Mouse (Mus musculus): ENCODE measurements around the gene Unc79. TPM values are rescaled to one million over a fixed set of nuclear protein-coding genes. Genes with fewer than 3 reads are reported as not detected.

The Unc79 gene
- total and polyA plus RNA-seq, 3 experiments: 0.04 to 0.86 (median 0.05) TPM

DNA sequence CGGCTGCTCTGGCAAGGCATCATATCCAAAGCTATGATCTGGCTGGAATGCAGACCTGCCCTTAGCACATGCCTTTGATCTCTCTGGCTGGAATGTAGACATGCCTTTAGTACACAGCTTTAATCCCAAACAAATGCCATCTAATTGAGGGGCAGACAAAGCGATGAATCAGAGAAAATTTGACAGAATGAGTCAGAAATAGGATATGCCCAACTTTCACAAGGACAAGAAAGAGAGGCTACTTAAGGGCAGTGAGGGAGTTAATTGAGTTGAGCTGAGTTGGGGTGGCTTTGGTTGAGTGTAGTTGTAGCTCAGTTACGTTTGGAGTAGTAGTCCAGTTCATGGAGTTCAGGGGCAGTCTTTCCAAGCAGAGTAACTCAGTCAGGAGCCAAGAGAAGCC, 12.4 kb downstream of the Unc79 start:
- no peak for DNase-seq (ENCODE audit: extremely low read depth)
- Histone ChIP-seq H3K27me3 (replicated peaks) (no peaks in the 10 kb centered on the region), H3K9me3 (replicated peaks; ENCODE audit: low read length) (no peaks in the 10 kb centered on the region), H3K27ac (ENCODE audit: insufficient read depth, low read depth) (no peak overlapping the region), H3K4me2 (ENCODE audit: insufficient read depth, low read depth, poor library complexity, severe bottlenecking) (no peak overlapping the region), H3K79me2 (replicated peaks; ENCODE audit: control insufficient read depth, extremely low read depth, insufficient read depth, poor library complexity, severe bottlenecking) (no peaks in the 10 kb centered on the region), H3K9ac (ENCODE audit: insufficient read depth, low read depth) (no peak overlapping the region), H3K36me3 (replicated peaks in 1 of 2; ENCODE audit: control insufficient read depth in 1 of 2, insufficient read depth in 1 of 2, low read length in 1 of 2) (no peaks in the 10 kb centered on the region), H3K4me3 (replicated peaks in 1 of 3; ENCODE audit: low read depth in 2 of 3, low read length in 2 of 3, poor library complexity in 1 of 3) (no peak overlapping the region), H3K4me1 (ENCODE audit: control insufficient read depth in 1 of 2, insufficient read depth in 2 of 2) (no peaks in the 10 kb centered on the region)
- dilution Hi-C loops (cut with MboI; ENCODE audit: extremely low pct_ligation_motif_present, extremely low pct_unique_long_range_greater_than_20kb, low sequenced_read_pairs) (no loop called here), in situ Hi-C loops (cut with MboI; ENCODE audit: low pct_ligation_motif_present, low pct_unique_long_range_greater_than_20kb, low sequenced_read_pairs) (no loop called here)
- TF ChIP-seq GABPA (IDR thresholded peaks at IDR 0.05; ENCODE audit: insufficient replicate concordance, low read depth, low read length): no peak

DNA sequence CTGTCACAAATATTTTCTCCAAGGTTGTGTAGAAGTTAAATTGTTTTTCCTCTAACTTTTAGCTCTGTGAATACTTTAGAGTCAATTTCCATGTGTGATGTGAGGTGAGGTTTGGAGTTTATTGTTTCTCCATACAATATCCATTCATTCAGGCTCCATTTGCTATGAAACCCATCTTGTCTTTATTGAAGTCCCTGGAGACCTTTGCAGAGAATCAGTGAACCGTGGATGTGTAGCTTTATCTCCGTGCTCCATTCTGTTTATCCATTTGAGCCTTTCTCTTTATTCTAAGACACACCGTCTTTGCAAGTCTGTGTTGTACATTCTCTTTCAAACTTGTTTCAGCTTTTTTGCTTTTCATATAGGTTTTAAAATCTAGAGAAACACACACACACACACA, 15.8 kb downstream of the Unc79 start:
- dilution Hi-C loops (cut with MboI; ENCODE audit: extremely low pct_ligation_motif_present, extremely low pct_unique_long_range_greater_than_20kb, low sequenced_read_pairs) (no loop called here), in situ Hi-C loops (cut with MboI; ENCODE audit: low pct_ligation_motif_present, low pct_unique_long_range_greater_than_20kb, low sequenced_read_pairs) (no loop called here)
- H3K79me2 ChIP-seq (replicated peaks; ENCODE audit: control insufficient read depth, extremely low read depth, insufficient read depth, poor library complexity, severe bottlenecking): no peaks in the 10 kb centered on the region
- H3K9ac ChIP-seq (ENCODE audit: insufficient read depth, low read depth): no peak overlapping the region
- H3K4me1 ChIP-seq (ENCODE audit: control insufficient read depth in 1 of 2, insufficient read depth in 2 of 2): no peaks in the 10 kb centered on the region
- H3K4me2 ChIP-seq (ENCODE audit: insufficient read depth, low read depth, poor library complexity, severe bottlenecking): no peak overlapping the region
- no peaks in the 10 kb centered on the region for H3K27me3 ChIP-seq (replicated peaks)
- TF ChIP-seq RAD21 (IDR thresholded peaks at IDR 0.05; ENCODE audit: low read depth, low read length) (no peak), NELFE (IDR thresholded peaks at IDR 0.05; ENCODE audit: low read depth, low read length) (no peak), GABPA (IDR thresholded peaks at IDR 0.05; ENCODE audit: insufficient replicate concordance, low read depth, low read length) (no peak)
- H3K27ac ChIP-seq (ENCODE audit: insufficient read depth, low read depth): no peak overlapping the region
- no peaks in the 10 kb centered on the region for H3K9me3 ChIP-seq (replicated peaks; ENCODE audit: low read length)
- no peak overlapping the region for H3K4me3 ChIP-seq (replicated peaks in 1 of 3; ENCODE audit: low read depth in 2 of 3, low read length in 2 of 3, poor library complexity in 1 of 3)
- no peaks in the 10 kb centered on the region for H3K36me3 ChIP-seq (replicated peaks in 1 of 2; ENCODE audit: control insufficient read depth in 1 of 2, insufficient read depth in 1 of 2, low read length in 1 of 2)
- no peak for DNase-seq (ENCODE audit: extremely low read depth)

DNA sequence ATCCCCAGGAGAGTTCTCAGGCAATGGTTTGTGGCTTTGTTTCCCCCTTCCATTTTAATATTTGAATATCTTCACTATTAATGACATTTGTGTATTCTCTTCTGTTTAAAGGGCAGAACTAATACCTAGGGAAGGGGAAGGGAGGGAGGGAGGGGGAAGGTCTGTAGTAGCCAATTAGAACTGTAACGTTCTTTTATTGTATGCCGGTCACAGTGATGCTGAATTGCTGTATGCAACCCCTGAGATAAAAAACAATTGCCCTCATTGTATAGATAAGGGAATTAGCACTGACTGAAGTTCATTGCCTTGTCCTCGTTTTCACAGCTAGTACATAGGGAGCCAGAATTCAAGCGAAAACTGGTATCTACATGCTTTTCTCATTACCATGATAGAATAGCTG, 31.9 kb downstream of the Unc79 start:
- dilution Hi-C loops (cut with MboI; ENCODE audit: extremely low pct_ligation_motif_present, extremely low pct_unique_long_range_greater_than_20kb, low sequenced_read_pairs): no loop called here
- in situ Hi-C loops (cut with MboI; ENCODE audit: low pct_ligation_motif_present, low pct_unique_long_range_greater_than_20kb, low sequenced_read_pairs): no loop called here
- Histone ChIP-seq H3K4me1 (ENCODE audit: control insufficient read depth in 1 of 2, insufficient read depth in 2 of 2) (no peaks in the 10 kb centered on the region), H3K9me3 (replicated peaks; ENCODE audit: low read length) (no peaks in the 10 kb centered on the region), H3K27ac (ENCODE audit: insufficient read depth, low read depth) (no peak overlapping the region), H3K36me3 (replicated peaks in 1 of 2; ENCODE audit: control insufficient read depth in 1 of 2, insufficient read depth in 1 of 2, low read length in 1 of 2) (no peaks in the 10 kb centered on the region), H3K27me3 (replicated peaks) (no peaks in the 10 kb centered on the region), H3K79me2 (replicated peaks; ENCODE audit: control insufficient read depth, extremely low read depth, insufficient read depth, poor library complexity, severe bottlenecking) (no peaks in the 10 kb centered on the region), H3K4me2 (ENCODE audit: insufficient read depth, low read depth, poor library complexity, severe bottlenecking) (no peak overlapping the region), H3K9ac (ENCODE audit: insufficient read depth, low read depth) (no peak overlapping the region), H3K4me3 (replicated peaks in 1 of 3; ENCODE audit: low read depth in 2 of 3, low read length in 2 of 3, poor library complexity in 1 of 3) (no peak overlapping the region)
- no peak for DNase-seq (ENCODE audit: extremely low read depth)
- TF ChIP-seq RAD21 (IDR thresholded peaks at IDR 0.05; ENCODE audit: low read depth, low read length) (no peak), ZKSCAN1 (IDR thresholded peaks at IDR 0.05; ENCODE audit: borderline replicate concordance, low read depth, low read length) (no peak), TCF12 (IDR thresholded peaks at IDR 0.05; ENCODE audit: low read depth, low read length) (no peak), MYC (IDR thresholded peaks at IDR 0.05; ENCODE audit: low read depth, low read length) (no peak), ZNF384 (IDR thresholded peaks at IDR 0.05; ENCODE audit: low read depth, low read length) (no peak), USF1 (IDR thresholded peaks at IDR 0.05; ENCODE audit: low read depth, low read length) (no peak), UBTF (IDR thresholded peaks at IDR 0.05; ENCODE audit: low read depth, low read length) (no peak)
